Mouse (Mus musculus): ENCODE results near the gene Lrrc25. TPM values are rescaled to one million over a fixed set of nuclear protein-coding genes. Genes with fewer than 3 reads are reported as not detected.

Lrrc25 gene
- polyA plus RNA-seq, 1 experiment from 2014 or later, result 0.64 TPM

GRCm38 (mm10) chr8:70610796-70611771 lies 4.9 kb upstream of the Lrrc25 start:
- H3K36me3 ChIP-seq (ENCODE audit: control insufficient read depth, insufficient read depth, low read length), result no peaks in the 10 kb centered on the region
- peak; percentile 1; the same call in 1 of the 2 replicates for ATAC-seq
- peaks cover 45% of the 10 kb centered on the region for H3K4me1 ChIP-seq (ENCODE audit: control insufficient read depth, insufficient read depth, low read length)

GRCm38 (mm10) chr8:70611849-70612248 lies 4.1 kb upstream of the Lrrc25 start:
- H3K4me2 ChIP-seq (ENCODE audit: low read length), result peak overlapping the region; percentile 85
- no peaks in the 10 kb centered on the region for H3K27me3 ChIP-seq (ENCODE audit: control insufficient read depth, insufficient read depth, low read depth, low read length)
- no peaks in the 10 kb centered on the region for H3K36me3 ChIP-seq (ENCODE audit: control insufficient read depth, insufficient read depth, low read length)

More at GRCm38 (mm10) chr8:70610796-70611771, 4.9 kb upstream of the Lrrc25 start:
- Histone ChIP-seq H3K9me3 (replicated peaks; ENCODE audit: control insufficient read depth, low read length, poor library complexity, severe bottlenecking) (no peaks in the 10 kb centered on the region), H3K4me2 (ENCODE audit: low read length) (peak overlapping the region; percentile 85), H3K27ac (ENCODE audit: low read length) (peak overlapping the region; percentile 58), H3K9ac (ENCODE audit: low read depth, low read length) (peak overlapping the region; percentile 62), H3K27me3 (ENCODE audit: control insufficient read depth, insufficient read depth, low read depth, low read length) (no peaks in the 10 kb centered on the region), H3K4me3 (ENCODE audit: low read depth, low read length) (peak overlapping the region; percentile 35)
- whole genome bisulfite sequencing, result under 1% methylated on average over 54 of the region's 54 CpGs

GRCm38 (mm10) chr8:70613763-70614162 lies 2.2 kb upstream of the Lrrc25 start:
- WGBS, result 20% methylated on average over 1 of the region's 1 CpGs

More at GRCm38 (mm10) chr8:70611849-70612248, 4.1 kb upstream of the Lrrc25 start:
- H3K4me1 ChIP-seq (ENCODE audit: control insufficient read depth, insufficient read depth, low read length), result peaks cover 38% of the 10 kb centered on the region
- H3K4me3 ChIP-seq (ENCODE audit: low read depth, low read length), result peak overlapping the region; percentile 35
- no peak for ATAC-seq
- peak overlapping the region; percentile 62 for H3K9ac ChIP-seq (ENCODE audit: low read depth, low read length)
- 0% methylated on average over 6 of the region's 6 CpGs for WGBS
- peak overlapping the region; percentile 58 for H3K27ac ChIP-seq (ENCODE audit: low read length)
- H3K9me3 ChIP-seq (replicated peaks; ENCODE audit: control insufficient read depth, low read length, poor library complexity, severe bottlenecking), result no peaks in the 10 kb centered on the region

GRCm38 (mm10) chr8:70614469-70614868 lies 1.5 kb upstream of the Lrrc25 start:
- Histone ChIP-seq H3K9me3 (replicated peaks; ENCODE audit: control insufficient read depth, low read length, poor library complexity, severe bottlenecking) (no peaks in the 10 kb centered on the region), H3K4me3 (ENCODE audit: low read depth, low read length) (no peak overlapping the region), H3K4me2 (ENCODE audit: low read length) (no peak overlapping the region), H3K36me3 (ENCODE audit: control insufficient read depth, insufficient read depth, low read length) (no peaks in the 10 kb centered on the region), H3K9ac (ENCODE audit: low read depth, low read length) (no peak overlapping the region), H3K27ac (ENCODE audit: low read length) (no peak overlapping the region), H3K4me1 (ENCODE audit: control insufficient read depth, insufficient read depth, low read length) (peaks cover 20% of the 10 kb centered on the region), H3K27me3 (ENCODE audit: control insufficient read depth, insufficient read depth, low read depth, low read length) (no peaks in the 10 kb centered on the region)
- no peak for ATAC-seq
- WGBS, result 76% methylated on average over 5 of the region's 5 CpGs

More at GRCm38 (mm10) chr8:70613763-70614162, 2.2 kb upstream of the Lrrc25 start:
- Histone ChIP-seq H3K4me3 (ENCODE audit: low read depth, low read length) (no peak overlapping the region), H3K27ac (ENCODE audit: low read length) (no peak overlapping the region), H3K27me3 (ENCODE audit: control insufficient read depth, insufficient read depth, low read depth, low read length) (no peaks in the 10 kb centered on the region), H3K4me2 (ENCODE audit: low read length) (no peak overlapping the region), H3K4me1 (ENCODE audit: control insufficient read depth, insufficient read depth, low read length) (peaks cover 26% of the 10 kb centered on the region), H3K36me3 (ENCODE audit: control insufficient read depth, insufficient read depth, low read length) (no peaks in the 10 kb centered on the region), H3K9ac (ENCODE audit: low read depth, low read length) (no peak overlapping the region), H3K9me3 (replicated peaks; ENCODE audit: control insufficient read depth, low read length, poor library complexity, severe bottlenecking) (no peaks in the 10 kb centered on the region)
- ATAC-seq, result no peak

GRCm38 (mm10) chr8:70615281-70615680 lies 674 bp upstream of the Lrrc25 start:
- Histone ChIP-seq H3K36me3 (ENCODE audit: control insufficient read depth, insufficient read depth, low read length) (no peaks in the 10 kb centered on the region), H3K4me1 (ENCODE audit: control insufficient read depth, insufficient read depth, low read length) (peaks cover 11% of the 10 kb centered on the region), H3K27ac (ENCODE audit: low read length) (no peak overlapping the region), H3K4me2 (ENCODE audit: low read length) (no peak overlapping the region), H3K4me3 (ENCODE audit: low read depth, low read length) (no peak overlapping the region), H3K9me3 (replicated peaks; ENCODE audit: control insufficient read depth, low read length, poor library complexity, severe bottlenecking) (no peaks in the 10 kb centered on the region), H3K9ac (ENCODE audit: low read depth, low read length) (no peak overlapping the region), H3K27me3 (ENCODE audit: control insufficient read depth, insufficient read depth, low read depth, low read length) (no peaks in the 10 kb centered on the region)
- no peak for ATAC-seq
- WGBS, result 86% methylated on average over 8 of the region's 8 CpGs

- Histone ChIP-seq H3K9ac (ENCODE audit: low read depth, low read length) (no peak overlapping the region), H3K27ac (ENCODE audit: low read length) (no peak overlapping the region), H3K36me3 (ENCODE audit: control insufficient read depth, insufficient read depth, low read length) (no peaks in the 10 kb centered on the region), H3K4me3 (ENCODE audit: low read depth, low read length) (no peak overlapping the region), H3K4me1 (ENCODE audit: control insufficient read depth, insufficient read depth, low read length) (peaks cover 2% of the 10 kb centered on the region; the same call in 1 of the 2 replicates), H3K4me2 (ENCODE audit: low read length) (no peak overlapping the region), H3K9me3 (replicated peaks; ENCODE audit: control insufficient read depth, low read length, poor library complexity, severe bottlenecking) (no peaks in the 10 kb centered on the region), H3K27me3 (ENCODE audit: control insufficient read depth, insufficient read depth, low read depth, low read length) (no peaks in the 10 kb centered on the region)
- 61% methylated on average over 11 of the region's 11 CpGs for WGBS
- no peak for ATAC-seq
Measured at GRCm38 (mm10) chr8:70616645-70617044, 690 bp downstream of the Lrrc25 start.

GRCm38 (mm10) chr8:70617985-70618384 lies 2.0 kb downstream of the Lrrc25 start:
- Histone ChIP-seq H3K9ac (ENCODE audit: low read depth, low read length) (no peak overlapping the region), H3K36me3 (ENCODE audit: control insufficient read depth, insufficient read depth, low read length) (no peaks in the 10 kb centered on the region), H3K4me3 (ENCODE audit: low read depth, low read length) (no peak overlapping the region), H3K27ac (ENCODE audit: low read length) (no peak overlapping the region), H3K4me1 (ENCODE audit: control insufficient read depth, insufficient read depth, low read length) (no peaks in the 10 kb centered on the region), H3K27me3 (ENCODE audit: control insufficient read depth, insufficient read depth, low read depth, low read length) (no peaks in the 10 kb centered on the region), H3K4me2 (ENCODE audit: low read length) (no peak overlapping the region), H3K9me3 (replicated peaks; ENCODE audit: control insufficient read depth, low read length, poor library complexity, severe bottlenecking) (no peaks in the 10 kb centered on the region)
- WGBS, result 83% methylated on average over 11 of the region's 11 CpGs
- no peak for ATAC-seq

- WGBS, result 27% methylated on average over 9 of the region's 9 CpGs
- Histone ChIP-seq H3K9me3 (replicated peaks; ENCODE audit: control insufficient read depth, low read length, poor library complexity, severe bottlenecking) (no peaks in the 10 kb centered on the region), H3K27ac (ENCODE audit: low read length) (no peak overlapping the region), H3K4me2 (ENCODE audit: low read length) (no peak overlapping the region), H3K4me1 (ENCODE audit: control insufficient read depth, insufficient read depth, low read length) (no peaks in the 10 kb centered on the region), H3K36me3 (ENCODE audit: control insufficient read depth, insufficient read depth, low read length) (no peaks in the 10 kb centered on the region), H3K9ac (ENCODE audit: low read depth, low read length) (no peak overlapping the region), H3K27me3 (ENCODE audit: control insufficient read depth, insufficient read depth, low read depth, low read length) (no peaks in the 10 kb centered on the region), H3K4me3 (ENCODE audit: low read depth, low read length) (no peak overlapping the region)
- no peak for ATAC-seq
Measured at GRCm38 (mm10) chr8:70618888-70619334, 3.0 kb downstream of the Lrrc25 start.

GRCm38 (mm10) chr8:70622220-70622619 lies 6.3 kb downstream of the Lrrc25 start:
- H3K9me3 ChIP-seq (replicated peaks; ENCODE audit: control insufficient read depth, low read length, poor library complexity, severe bottlenecking), result no peaks in the 10 kb centered on the region
- no peak overlapping the region for H3K9ac ChIP-seq (ENCODE audit: low read depth, low read length)
- no peaks in the 10 kb centered on the region for H3K36me3 ChIP-seq (ENCODE audit: control insufficient read depth, insufficient read depth, low read length)
- no peak overlapping the region for H3K27ac ChIP-seq (ENCODE audit: low read length)
- WGBS, result 67% methylated on average over 3 of the region's 3 CpGs
- H3K4me1 ChIP-seq (ENCODE audit: control insufficient read depth, insufficient read depth, low read length), result no peaks in the 10 kb centered on the region
- H3K4me2 ChIP-seq (ENCODE audit: low read length), result no peak overlapping the region
- ATAC-seq, result no peak
- no peaks in the 10 kb centered on the region for H3K27me3 ChIP-seq (ENCODE audit: control insufficient read depth, insufficient read depth, low read depth, low read length)
- no peak overlapping the region for H3K4me3 ChIP-seq (ENCODE audit: low read depth, low read length)

Data from midbrain, embryonic 16.5 days (tissue).